Mouse (Mus musculus) stomach, postnatal 0 days (tissue): ENCODE results near the gene Slc8a1.

ENCODE experiments used
- CTCF ChIP-seq: IDR thresholded peaks from 2 replicates; pipeline ENCODE4 v1.5.1; 2016; ENCODE audit warnings: antibody characterized with exemption, low read depth, mild to moderate bottlenecking, moderate library complexity
- EP300 ChIP-seq: optimal IDR thresholded peaks from 2 replicates; pipeline ENCODE3; 2016; ENCODE audit warnings: antibody characterized with exemption

- no peak for TF ChIP-seq CTCF
- TF ChIP-seq EP300 = no peak
Observed at GRCm38 (mm10) chr17:81615391-81615790, 122.8 kb downstream of the Slc8a1 start.
